Mouse (Mus musculus): ENCODE data around the gene Caln1.

GRCm38 (mm10) chr5:130774946-130775345 lies 405.7 kb downstream of the Caln1 start:
- TF ChIP-seq TCF12 (IDR thresholded peaks at IDR 0.05; ENCODE audit: low read depth, low read length): no peak
- no peak for TF ChIP-seq BHLHE40 (IDR thresholded peaks at IDR 0.05; ENCODE audit: borderline replicate concordance, low read depth, low read length)
- TF ChIP-seq POLR2A (IDR thresholded peaks at IDR 0.05; ENCODE audit: control insufficient read depth in 1 of 2, insufficient read depth in 1 of 2, low read depth in 1 of 2, low read length in 2 of 2, poor library complexity in 1 of 2): no peak
